Mouse (Mus musculus) E14TG2a.4 (cell line): ENCODE measurements around the gene Gdf9.

Source experiments
- CTCF ChIP-seq: conservative IDR thresholded peaks from 2 replicates; pipeline ENCODE4 v1.5.1; 2014; ENCODE audit warnings: low read length
- POU5F1 ChIP-seq: IDR thresholded peaks from 2 replicates; pipeline ENCODE4 v1.6.1; 2014; ENCODE audit warnings: low read length, borderline replicate concordance

GRCm38 (mm10) chr11:53411738-53412137 is 19.1 kb upstream of the Gdf9 start:
- TF ChIP-seq CTCF (peak; percentile 55), POU5F1 (no peak)
